Mouse (Mus musculus) spleen, postnatal 36 days (tissue): ENCODE data around the gene Gm11627.
"Not testable (repeated sequence)": the region's sequence is repeated elsewhere in the genome, so short reads cannot be mapped to it uniquely, and the experiment has no call there.

Experiments
- DNase-seq, 2 experiments: peaks; one replicate each; pipeline ENCODE4 v3.0.0; 2022; ENCODE audit warnings: low spot score in 2 of 2, mixed read lengths in 1 of 2

Gm11627 gene

DNA sequence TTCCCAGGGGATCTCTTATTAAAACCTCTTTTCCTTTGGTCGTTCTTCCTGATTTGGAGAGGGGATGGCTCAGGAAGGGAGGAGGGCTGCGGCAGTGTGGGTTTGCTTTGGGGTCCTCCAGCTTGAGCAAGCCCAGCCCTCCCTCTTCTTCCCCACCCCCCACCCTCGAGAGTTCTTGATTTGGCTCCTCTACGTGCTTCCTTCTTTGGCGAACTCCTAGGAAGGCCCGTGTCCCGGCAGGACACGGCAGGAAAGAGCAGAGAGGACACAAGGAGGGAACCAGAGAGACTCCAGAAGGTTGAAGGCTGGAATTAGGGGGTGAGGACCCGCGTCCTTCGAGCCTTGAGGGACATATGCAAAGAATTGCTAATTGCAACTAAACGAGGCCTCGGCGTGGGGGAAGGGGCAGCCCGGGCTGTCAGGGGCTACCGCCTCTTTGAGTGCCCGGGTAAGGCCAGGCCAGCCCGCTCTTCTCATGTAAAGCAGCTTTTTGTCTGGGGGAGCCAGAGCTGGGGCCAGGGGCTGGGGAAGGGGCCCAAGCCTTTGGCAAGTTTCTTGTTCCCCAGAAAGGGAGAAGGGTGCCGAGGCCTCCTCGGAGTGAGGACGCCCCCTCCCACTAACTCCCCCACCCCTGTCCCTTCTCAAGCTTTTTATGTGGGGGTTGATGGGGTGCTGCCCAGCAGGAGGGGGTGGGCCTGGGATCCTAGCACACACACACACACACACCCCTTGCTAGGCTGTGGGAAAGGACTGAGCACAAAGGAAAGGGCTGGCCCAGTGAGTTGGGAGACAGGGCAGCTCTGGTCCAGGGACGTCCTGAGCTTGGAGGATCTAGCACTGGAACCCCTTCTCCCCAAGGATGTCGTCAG, at the start of gene Gm11627:
Gene Gm11627, minus strand, starts transcription at position 297 of the 869 bp plus-strand sequence.
- DNase-seq = no peak

- DNase-seq = no peak
These were observed 49.3 kb upstream of the Gm11627 start for GRCm38 (mm10) chr11:102628529-102628928.

DNA sequence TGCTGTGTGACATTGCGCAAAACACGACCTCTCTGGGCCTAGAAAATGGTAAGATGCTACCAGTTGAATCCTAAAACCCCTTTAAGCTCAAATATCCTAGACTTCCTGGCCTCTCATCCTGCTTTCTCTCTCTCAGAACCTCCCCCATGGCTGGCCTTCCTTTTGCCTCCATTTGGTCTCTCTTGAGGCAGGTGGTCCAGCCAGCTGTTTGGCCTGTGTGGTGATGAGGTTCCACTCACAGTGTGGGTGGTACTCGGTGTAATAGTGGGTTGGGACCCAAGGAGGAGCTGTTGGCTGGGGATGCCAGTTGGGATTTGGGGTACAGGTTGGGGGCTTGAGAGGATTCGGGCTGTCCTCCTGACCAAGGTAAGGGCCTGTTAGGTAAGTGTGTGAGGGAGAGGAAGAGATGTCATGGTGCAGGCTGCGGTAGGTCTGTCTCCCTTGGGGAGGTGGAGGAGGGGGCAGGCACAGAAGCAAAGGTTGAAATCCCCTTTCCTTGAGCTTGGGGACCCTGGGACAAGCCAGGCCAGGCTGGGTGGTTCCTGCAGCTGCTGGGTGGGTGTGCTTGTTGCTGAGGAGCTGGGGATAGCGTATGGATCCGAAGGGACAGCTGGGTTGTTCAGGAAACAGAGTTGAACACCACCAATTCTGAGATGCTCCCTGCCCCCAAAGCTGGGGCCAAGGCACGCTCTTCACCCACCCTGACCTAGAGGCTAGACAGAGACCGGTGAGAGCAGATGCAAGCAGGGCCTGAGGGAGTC, 48.1 kb upstream of the Gm11627 start:
- no peak for DNase-seq

GRCm38 (mm10) chr11:102624888-102625407, 45.7 kb upstream of the Gm11627 start:
- no peak for DNase-seq

GRCm38 (mm10) chr11:102623876-102624789, 44.9 kb upstream of the Gm11627 start:
- DNase-seq = no peak

DNA sequence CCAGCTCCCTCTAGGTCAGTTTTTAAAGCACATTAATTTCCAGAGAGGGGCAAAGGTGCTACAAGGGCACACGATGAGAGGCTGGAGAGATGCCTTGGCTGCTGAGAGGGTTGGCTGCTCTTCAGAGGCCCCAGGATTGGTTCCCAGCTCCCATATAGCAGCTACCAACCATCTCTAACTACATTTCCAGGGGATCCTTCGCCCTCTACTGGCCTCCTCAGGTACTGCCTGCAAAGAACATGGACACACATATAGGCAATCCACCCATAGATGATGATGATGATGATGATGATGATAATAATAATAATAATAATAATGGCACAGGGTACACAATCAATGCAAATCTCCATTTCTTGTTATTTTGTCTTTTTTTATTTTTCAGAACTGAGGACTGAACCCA, 40.2 kb upstream of the Gm11627 start:
- no peak for DNase-seq

- DNase-seq = no peak
These were observed 32.0 kb upstream of the Gm11627 start for GRCm38 (mm10) chr11:102611317-102611705.

GRCm38 (mm10) chr11:102610675-102611316, 31.5 kb upstream of the Gm11627 start:
- DNase-seq = no peak

GRCm38 (mm10) chr11:102610260-102610659, 31.0 kb upstream of the Gm11627 start:
- DNase-seq = no peak

DNA sequence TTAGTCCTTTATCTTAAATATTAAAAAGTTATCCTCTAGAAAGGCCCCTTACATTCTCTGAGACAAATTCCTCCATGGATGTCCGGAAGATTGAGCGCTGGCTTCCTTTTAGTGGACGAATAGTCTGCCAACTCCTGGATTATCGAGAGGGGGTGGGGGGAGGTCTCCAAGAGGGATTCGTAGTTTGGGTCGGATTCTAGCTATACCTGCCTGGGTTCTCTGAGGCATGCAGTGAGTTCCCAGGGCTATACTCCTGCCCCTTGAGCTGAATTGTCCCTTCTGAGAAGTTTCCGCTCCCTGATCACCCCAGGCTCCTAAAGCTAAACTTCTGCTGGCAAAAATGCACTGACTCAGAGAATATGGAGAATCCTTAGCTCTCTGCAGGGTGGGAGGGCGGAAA, 30.2 kb upstream of the Gm11627 start:
- no peak for DNase-seq

- no peak for DNase-seq
These were observed 29.4 kb upstream of the Gm11627 start for GRCm38 (mm10) chr11:102608691-102609090.

DNA sequence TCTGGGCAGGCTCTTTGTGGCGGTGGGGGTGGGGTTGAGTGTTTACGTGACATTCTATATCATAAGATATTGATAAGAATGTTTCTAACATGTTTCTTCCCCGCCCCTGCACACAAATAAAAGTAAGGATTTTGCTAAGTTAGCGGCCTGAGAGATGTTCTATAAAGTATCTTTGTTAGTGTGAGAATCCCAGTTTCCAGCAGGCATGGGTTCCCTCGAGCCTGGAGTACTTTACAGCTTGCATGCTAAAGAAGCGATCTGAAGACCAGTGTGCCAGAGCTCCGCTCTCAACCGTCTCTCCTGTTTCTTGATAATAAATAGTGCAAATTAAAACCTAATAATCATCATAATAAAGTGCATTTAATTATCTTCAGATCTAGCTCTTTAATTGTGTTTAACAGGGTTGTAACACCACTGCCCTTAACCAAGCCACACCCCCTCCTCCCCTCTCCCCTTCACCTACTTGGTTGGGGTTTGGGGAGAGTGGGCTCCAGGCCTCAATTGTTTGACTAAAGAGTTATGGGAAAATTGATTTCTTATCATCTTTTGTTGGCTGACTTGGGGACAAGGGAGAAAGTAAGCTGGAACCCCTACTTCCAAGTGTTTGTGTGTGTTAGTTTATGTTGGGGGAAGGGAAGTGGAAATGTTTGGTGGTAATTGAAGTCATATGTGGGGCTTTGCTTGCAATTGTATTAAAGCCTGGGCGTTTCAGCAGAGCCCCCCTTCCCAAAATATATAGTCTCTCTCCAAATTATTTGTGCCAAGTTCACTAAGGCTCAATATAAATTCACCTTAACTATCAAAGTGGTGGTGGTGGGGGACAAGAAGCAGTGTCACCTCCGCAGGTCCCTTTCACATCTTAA, 28.7 kb upstream of the Gm11627 start:
- no peak for DNase-seq

DNA sequence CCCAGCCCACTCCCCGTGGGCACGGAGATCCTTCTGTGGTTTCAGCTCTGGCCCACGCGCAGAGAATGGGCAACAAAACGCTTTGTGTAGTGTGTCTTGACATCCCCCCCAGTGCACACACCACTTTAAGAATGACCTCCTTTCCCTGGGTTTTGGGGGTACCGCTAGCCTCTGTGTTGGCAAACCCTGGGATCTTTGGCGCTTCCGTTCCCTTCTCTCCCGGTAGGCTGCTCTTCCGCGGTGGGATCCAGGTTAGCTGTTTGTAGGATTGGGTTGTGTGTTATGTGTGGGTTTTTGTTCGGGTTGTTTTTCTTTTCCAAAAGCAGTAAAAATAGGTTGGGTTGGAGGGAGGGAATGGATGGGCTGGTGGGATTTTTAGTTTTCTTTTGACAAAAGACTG, 27.9 kb upstream of the Gm11627 start:
- not testable (repeated sequence) for DNase-seq

DNA sequence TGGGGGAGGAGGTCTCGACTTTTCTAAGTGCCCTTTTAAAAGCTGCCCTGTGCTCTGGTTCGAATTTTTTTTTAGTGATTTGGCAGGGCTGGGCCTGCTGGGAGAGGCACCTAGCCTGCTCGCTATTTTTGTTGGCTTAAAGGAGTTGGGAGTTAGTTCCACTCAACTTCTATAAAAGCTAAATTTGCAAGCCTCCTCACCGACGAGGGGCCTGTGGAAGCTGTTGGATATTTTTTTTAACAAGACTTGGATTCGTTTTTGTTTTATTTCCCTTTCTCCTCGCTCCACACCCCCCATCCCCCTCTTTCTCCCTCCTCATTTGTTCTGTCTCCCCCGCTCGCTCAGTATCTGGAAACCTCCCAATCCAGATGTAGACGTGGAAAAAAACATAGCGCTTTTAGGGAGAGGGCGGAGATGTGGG, 27.5 kb upstream of the Gm11627 start:
- DNase-seq = no peak

DNA sequence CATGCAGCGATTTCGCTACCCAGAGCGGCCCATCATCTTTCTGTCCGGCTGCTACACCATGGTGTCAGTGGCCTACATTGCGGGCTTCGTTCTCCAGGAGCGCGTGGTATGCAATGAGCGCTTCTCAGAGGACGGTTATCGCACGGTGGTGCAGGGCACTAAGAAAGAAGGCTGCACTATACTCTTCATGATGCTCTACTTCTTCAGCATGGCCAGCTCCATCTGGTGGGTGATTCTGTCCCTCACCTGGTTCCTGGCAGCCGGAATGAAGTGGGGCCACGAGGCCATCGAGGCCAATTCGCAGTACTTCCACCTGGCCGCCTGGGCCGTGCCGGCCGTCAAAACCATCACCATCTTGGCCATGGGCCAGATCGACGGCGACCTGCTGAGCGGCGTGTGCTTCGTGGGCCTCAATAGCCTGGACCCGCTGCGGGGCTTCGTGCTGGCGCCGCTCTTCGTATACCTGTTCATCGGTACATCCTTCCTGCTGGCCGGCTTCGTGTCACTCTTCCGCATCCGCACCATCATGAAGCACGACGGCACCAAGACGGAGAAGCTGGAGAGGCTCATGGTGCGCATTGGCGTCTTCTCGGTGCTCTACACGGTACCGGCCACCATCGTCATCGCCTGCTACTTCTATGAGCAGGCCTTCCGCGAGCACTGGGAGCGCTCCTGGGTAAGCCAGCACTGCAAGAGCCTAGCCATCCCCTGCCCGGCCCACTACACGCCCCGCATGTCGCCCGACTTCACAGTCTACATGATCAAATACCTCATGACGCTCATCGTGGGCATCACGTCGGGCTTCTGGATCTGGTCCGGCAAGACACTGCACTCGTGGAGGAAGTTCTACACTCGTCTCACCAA, 26.5 kb upstream of the Gm11627 start:
- no peak for DNase-seq

- no peak for DNase-seq
These were observed 25.7 kb upstream of the Gm11627 start for GRCm38 (mm10) chr11:102604777-102605552.

- DNase-seq = peak; percentile 35 to 42
These were observed 24.8 kb upstream of the Gm11627 start, which contains the start of gene Fzd2 for GRCm38 (mm10) chr11:102604010-102604584. Gene Fzd2 (plus strand): TSS chr11:102604396.

- no peak for DNase-seq
These were observed 24.2 kb upstream of the Gm11627 start for GRCm38 (mm10) chr11:102603496-102603850.
